Mouse (Mus musculus) midbrain, postnatal 0 days (tissue): Measurements from ENCODE around the gene Snph. TPM values are rescaled to one million over a fixed set of nuclear protein-coding genes. Genes with fewer than 3 reads are reported as not detected.
A peak's percentile ranks its signal among the peaks of the same experiment; 100 is the strongest.

Source experiments
- ATAC-seq: fragments of 200-750 bp; cut with Nextera tagmentation; 2 replicates; pipeline ENCODE4 v1.8.0; 2017; ENCODE audit warnings: moderate number of reproducible peaks, mild to moderate bottlenecking, moderate TSS enrichment, moderate library complexity; ENCODE audit not compliant: low FRiP score
- DNase-seq: peaks from one replicate; pipeline ENCODE4 v3.0.0-alpha.2; 2015; ENCODE audit warnings: low spot score
- H3K27ac ChIP-seq: fragments of 300-500 bp; sonication (generic); 2 replicates; pipeline ENCODE4 v1.5.1; 2014; ENCODE audit warnings: low read depth, mild to moderate bottlenecking, low read length, mixed read lengths
- H3K27me3 ChIP-seq: fragments of 300-500 bp; sonication (generic); 2 replicates; pipeline ENCODE4 v1.6.1; 2014; ENCODE audit warnings: low read length, control low read depth, mixed read lengths; ENCODE audit not compliant: insufficient read depth
- H3K36me3 ChIP-seq: fragments of 300-500 bp; sonication (generic); 2 replicates; pipeline ENCODE4 v1.6.1; 2014; ENCODE audit warnings: low read length, control low read depth, mixed read lengths; ENCODE audit not compliant: insufficient read depth
- H3K4me1 ChIP-seq: fragments of 300-500 bp; sonication (generic); 2 replicates; pipeline ENCODE4 v1.6.1; 2014; ENCODE audit warnings: mild to moderate bottlenecking, control low read depth, antibody characterized with exemption, low read length, mixed read lengths; ENCODE audit not compliant: insufficient read depth
- H3K4me2 ChIP-seq: fragments of 300-500 bp; sonication (generic); 2 replicates; pipeline ENCODE4 v1.6.1; 2014; ENCODE audit warnings: low read depth, mild to moderate bottlenecking, low read length, mixed read lengths; ENCODE audit not compliant: poor library complexity, severe bottlenecking
- H3K4me3 ChIP-seq: fragments of 300-500 bp; sonication (generic); 2 replicates; pipeline ENCODE4 v1.5.1; 2014; ENCODE audit warnings: low read depth, mild to moderate bottlenecking, low read length, moderate library complexity
- H3K9ac ChIP-seq: fragments of 300-500 bp; sonication (generic); replicated peaks from 2 replicates; pipeline ENCODE4 v1.6.1; 2014; ENCODE audit warnings: mild to moderate bottlenecking, low read length, moderate library complexity, mixed read lengths; ENCODE audit not compliant: poor library complexity, severe bottlenecking
- H3K9me3 ChIP-seq: fragments of 300-500 bp; sonication (generic); 2 replicates; pipeline ENCODE4 v1.6.1; 2016; ENCODE audit warnings: low read length, control low read depth
- CTCF ChIP-seq: IDR thresholded peaks from 2 replicates; pipeline ENCODE4 v1.5.1; 2016; ENCODE audit warnings: antibody characterized with exemption, mild to moderate bottlenecking
- WGBS: fragments of 180-500 bp; shearing (Covaris S2); extraction: QIAGEN DNeasy Blood & Tissue Kit; methylation state at CpG from one replicate; pipeline ENCODE4 v1.1.7; 2014; 5-methylcytosine and 5-hydroxymethylcytosine counted together
- polyA plus RNA-seq: library from polyadenylated mRNA; unstranded; fragments of >200 nt; fragmentation: Nextera tagmentation; extraction: Ambion mirVana; gene quantifications from 2 replicates; pipeline ENCODE4 v1.2.1, GENCODE M21; 2015
- total RNA-seq: library from RNA; depleted of rRNA; stranded (reverse); fragments of >200 nt; gene quantifications from 2 replicates; pipeline ENCODE4 v1.2.3, GENCODE M21; 2014

The Snph gene
- total and polyA plus RNA-seq, 2 experiments from 2014 or later, result 23.4 to 66.1 TPM

DNA sequence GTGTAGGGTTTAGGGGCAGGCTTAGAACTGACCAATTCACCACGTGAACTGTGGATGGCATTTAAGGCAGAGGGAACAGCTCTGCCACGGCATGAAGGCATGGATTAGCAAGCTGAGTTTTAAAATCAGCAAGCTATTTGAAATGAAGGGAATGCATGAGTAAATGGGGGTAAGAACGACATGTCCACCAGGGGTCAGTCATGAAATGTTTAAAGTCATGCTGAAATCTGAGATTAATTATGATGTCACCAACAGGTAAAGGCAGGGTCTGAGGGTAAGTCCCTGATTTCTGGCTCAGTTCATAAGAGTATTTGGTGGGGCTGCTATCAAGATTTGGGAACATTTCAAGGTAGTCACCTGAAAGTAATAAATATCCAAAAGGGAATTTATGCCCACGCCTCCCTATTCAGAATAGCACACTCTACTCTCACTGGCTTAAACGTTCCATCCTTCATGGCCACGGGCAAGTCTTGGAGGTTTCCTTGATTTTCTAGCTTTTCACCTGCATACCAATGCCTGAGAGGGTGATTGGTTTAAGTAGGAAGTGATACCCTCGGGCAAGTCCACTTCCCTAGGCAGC is 57.2 kb downstream of the Snph start:
- Histone ChIP-seq H3K27ac (peak overlapping the region; percentile 88), H3K4me3 (peak overlapping the region; percentile 40), H3K36me3 (no peaks in the 10 kb centered on the region), H3K4me1 (peaks cover 3% of the 10 kb centered on the region; the same call in 1 of the 2 replicates), H3K9ac (peak overlapping the region; percentile 50), H3K27me3 (no peaks in the 10 kb centered on the region), H3K4me2 (peak overlapping the region; percentile 68), H3K9me3 (no peaks in the 10 kb centered on the region)
- TF ChIP-seq CTCF, result peak; percentile 73
- WGBS, result 18% methylated on average over 7 of the region's 7 CpGs
- DNase-seq (peak; percentile 77), ATAC-seq (0 out of 2 replicates have a peak, but pooled peaks have one; percentile 11)

- 57% methylated on average over 5 of the region's 5 CpGs for WGBS
- peak overlapping the region; percentile 43; the same call in 1 of the 2 replicates for H3K27ac ChIP-seq
- H3K4me3 ChIP-seq, result no peak overlapping the region
- H3K27me3 ChIP-seq, result no peaks in the 10 kb centered on the region
- no peak overlapping the region for H3K4me2 ChIP-seq
- no peaks in the 10 kb centered on the region for H3K36me3 ChIP-seq
- no peaks in the 10 kb centered on the region for H3K9me3 ChIP-seq
- H3K4me1 ChIP-seq, result peaks cover 3% of the 10 kb centered on the region; the same call in 1 of the 2 replicates
- no peak for TF ChIP-seq CTCF
- no peak overlapping the region for H3K9ac ChIP-seq
- ATAC-seq (no peak), DNase-seq (no peak)
Measured at GRCm38 (mm10) chr2:151574607-151575006, 57.8 kb downstream of the Snph start.

DNA sequence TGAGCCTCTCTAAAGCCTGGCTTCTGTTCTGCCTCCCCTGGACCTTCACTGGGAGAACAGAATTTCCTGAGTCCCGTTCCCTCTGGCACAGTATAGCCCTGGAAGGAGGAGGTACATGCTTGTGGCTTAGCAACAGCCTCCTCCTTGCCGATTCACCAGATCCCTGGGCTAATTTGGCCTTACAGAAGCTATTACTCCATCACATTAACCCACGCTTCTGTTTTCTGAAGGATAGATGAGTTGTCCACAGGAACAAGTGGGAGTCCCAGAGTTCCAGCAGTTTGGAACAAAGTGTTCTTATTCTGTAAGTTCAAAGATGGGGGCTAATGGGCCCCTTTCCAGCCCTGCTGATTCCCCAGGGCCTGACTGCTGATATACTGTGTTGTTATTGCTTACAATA is 58.7 kb downstream of the Snph start:
- Histone ChIP-seq H3K27me3 (no peaks in the 10 kb centered on the region), H3K27ac (no peak overlapping the region), H3K4me3 (no peak overlapping the region), H3K36me3 (no peaks in the 10 kb centered on the region), H3K9ac (no peak overlapping the region), H3K4me1 (peaks cover 3% of the 10 kb centered on the region; the same call in 1 of the 2 replicates), H3K9me3 (no peaks in the 10 kb centered on the region), H3K4me2 (no peak overlapping the region)
- TF ChIP-seq CTCF, result no peak
- 67% methylated on average over 3 of the region's 3 CpGs for WGBS
- ATAC-seq (no peak), DNase-seq (no peak)

DNA sequence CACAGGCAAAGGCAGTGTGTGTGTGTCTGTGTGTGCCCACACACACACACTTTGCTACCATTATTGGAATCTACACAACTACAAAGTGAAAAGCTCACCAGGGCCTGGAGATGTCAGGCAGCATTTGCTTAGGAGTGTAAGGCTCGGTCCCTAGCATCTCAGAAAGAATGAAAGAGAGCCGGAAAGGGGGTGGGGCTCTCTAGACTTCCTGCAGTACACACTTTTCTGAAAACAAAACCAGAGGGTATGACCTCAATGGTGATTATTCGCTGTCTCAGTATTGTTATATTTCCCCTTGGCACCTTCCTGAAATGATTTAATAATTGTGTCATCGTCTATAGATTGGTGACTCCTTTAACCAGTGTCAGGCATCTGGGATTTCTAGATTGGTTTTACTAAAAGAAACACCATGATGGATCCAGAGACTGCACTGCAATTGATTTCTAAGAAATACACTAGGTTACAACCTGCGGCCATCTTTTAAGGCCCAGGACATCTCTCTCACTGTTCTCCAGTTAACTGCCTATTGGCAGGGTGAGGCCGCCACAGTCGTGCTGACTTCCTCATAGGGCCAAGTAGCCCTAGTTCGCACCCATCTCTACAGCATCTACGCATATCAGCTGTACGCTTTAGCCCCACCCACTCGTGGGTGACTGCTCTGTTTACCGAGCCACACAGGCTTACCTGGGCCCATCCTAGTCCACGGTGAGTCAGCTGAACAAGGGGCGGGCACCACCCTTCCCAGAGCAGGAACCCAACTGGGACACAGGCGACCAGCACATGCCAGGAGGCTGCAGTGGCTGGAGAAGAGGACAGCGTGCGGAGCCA is 60.3 kb downstream of the Snph start, which contains the start of gene Sdcbp2:
Gene Sdcbp2 (plus strand): TSS at position 750 of the 828 bp plus-strand sequence.
- no peak for DNase-seq
- no peak for TF ChIP-seq CTCF
- Histone ChIP-seq H3K27ac (no peak within 1 kb of the TSS), H3K4me1 (peaks cover 3% of the 10 kb centered on the region; the same call in 1 of the 2 replicates), H3K4me3 (no peak within 1 kb of the TSS), H3K9ac (no peak within 1 kb of the TSS), H3K4me2 (no peak within 1 kb of the TSS), H3K9me3 (no peaks in the 10 kb centered on the region), H3K27me3 (no peaks in the 10 kb centered on the region), H3K36me3 (no peaks in the 10 kb centered on the region)
- WGBS, result 74% methylated on average over 17 of the region's 17 CpGs
- ATAC-seq, result no peak

DNA sequence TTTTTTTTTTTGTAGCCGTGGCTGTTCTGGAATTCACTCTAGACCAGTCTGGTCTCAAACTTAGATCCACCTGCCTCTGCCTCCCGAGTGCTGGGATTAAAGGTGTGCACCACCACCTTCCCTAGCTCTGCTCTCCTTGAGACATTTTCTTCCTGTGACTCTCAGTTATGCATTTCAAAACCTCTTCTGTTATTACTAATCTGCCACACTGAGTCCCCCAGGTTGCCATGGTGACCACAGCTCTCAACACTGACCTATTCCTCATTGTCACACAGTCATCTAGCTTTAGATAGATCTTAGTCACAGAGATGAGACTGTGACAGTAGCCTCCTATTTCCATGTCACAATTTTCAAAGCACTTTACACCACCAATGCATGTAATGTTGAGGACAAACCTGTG is 62.9 kb downstream of the Snph start:
- no peak overlapping the region for H3K4me2 ChIP-seq
- H3K36me3 ChIP-seq, result 0 out of 2 replicates have a peak, but pooled peaks cover 3% of the 10 kb centered on the region
- no peaks in the 10 kb centered on the region for H3K9me3 ChIP-seq
- TF ChIP-seq CTCF, result no peak
- ATAC-seq, result no peak
- H3K27me3 ChIP-seq, result no peaks in the 10 kb centered on the region
- no peaks in the 10 kb centered on the region for H3K4me1 ChIP-seq
- WGBS, result 64% methylated on average over 2 of the region's 2 CpGs
- no peak for DNase-seq
- no peak overlapping the region for H3K4me3 ChIP-seq
- H3K9ac ChIP-seq, result no peak overlapping the region
- no peak overlapping the region for H3K27ac ChIP-seq

DNA sequence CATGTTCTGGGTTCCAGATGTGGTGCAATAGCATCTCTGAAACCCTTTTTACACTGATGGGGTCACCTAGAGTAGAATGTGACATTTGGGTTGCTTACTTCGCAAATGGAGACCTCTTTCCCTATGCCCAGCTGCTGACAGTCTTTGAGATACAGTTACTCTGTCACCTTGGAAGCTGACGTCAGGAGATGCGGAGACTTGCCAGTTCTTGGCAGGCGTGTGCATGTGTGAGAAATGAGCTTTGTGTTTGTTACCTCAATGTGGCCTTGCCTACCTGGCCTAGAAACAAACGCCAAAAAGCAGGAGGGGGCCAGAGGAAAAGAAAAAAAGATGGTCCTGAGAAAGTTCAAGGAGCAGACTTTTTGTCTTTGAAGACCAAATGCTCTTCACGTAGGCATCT is 65.5 kb downstream of the Snph start:
- Histone ChIP-seq H3K9ac (no peak overlapping the region), H3K27ac (no peak overlapping the region), H3K4me2 (no peak overlapping the region), H3K36me3 (peaks cover 14% of the 10 kb centered on the region), H3K4me1 (no peaks in the 10 kb centered on the region), H3K27me3 (no peaks in the 10 kb centered on the region), H3K9me3 (no peaks in the 10 kb centered on the region), H3K4me3 (no peak overlapping the region)
- 94% methylated on average over 6 of the region's 6 CpGs for WGBS
- ATAC-seq, result no peak
- DNase-seq, result no peak
- TF ChIP-seq CTCF, result no peak
